Mouse (Mus musculus): ENCODE results near the gene Vmn1r11. TPM values are rescaled to one million over a fixed set of nuclear protein-coding genes. Genes with fewer than 3 reads are reported as not detected.

Gene Vmn1r11
- total RNA-seq (2021) = not detected

DNA sequence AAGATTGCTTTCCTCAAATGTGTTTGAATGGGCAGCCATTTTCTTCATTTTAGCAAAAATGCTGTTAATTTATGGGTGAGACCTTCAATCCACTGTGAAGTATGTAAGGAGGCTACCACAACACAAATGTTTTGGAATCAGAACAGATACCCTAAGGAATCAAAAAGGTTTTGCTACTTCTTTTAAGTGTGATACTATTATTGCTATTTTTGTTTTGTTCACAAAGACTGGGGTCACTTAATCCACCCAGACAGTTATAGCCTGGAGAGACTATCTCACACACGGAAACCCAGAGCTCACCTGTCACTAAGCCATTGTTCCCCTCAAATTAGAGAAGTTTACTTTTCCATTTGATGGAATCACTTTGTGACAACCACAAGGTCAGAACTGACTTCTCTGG lies at the start of gene Vmn1r11:
TSS of gene Vmn1r11 (plus strand) at position 301 of the 400 bp plus-strand sequence.
- intact Hi-C loops (cut with DNase I) = no loop called here
- DNase-seq (ENCODE audit: low spot score) = no peak

DNA sequence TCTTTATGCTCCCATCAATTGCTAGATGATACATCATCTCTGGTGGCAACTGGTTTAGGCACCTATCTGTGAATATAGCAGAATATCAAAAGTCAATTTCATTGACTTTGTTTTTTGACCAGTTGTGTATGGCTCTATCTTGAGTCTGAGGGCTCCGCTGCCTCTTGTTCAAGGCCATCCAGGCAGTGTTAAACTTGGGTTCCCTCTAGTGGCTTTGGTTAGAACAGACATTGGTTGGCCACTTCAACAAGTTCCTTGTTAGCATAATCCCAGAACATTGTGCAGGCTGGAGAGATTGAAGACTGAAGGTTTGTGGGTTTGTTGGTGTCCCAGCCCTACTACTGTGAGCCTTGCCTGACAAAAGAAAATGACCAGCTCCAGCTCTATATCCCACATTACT lies 26.9 kb upstream of the Vmn1r11 start:
- intact Hi-C loops (cut with DNase I) = no loop called here

DNA sequence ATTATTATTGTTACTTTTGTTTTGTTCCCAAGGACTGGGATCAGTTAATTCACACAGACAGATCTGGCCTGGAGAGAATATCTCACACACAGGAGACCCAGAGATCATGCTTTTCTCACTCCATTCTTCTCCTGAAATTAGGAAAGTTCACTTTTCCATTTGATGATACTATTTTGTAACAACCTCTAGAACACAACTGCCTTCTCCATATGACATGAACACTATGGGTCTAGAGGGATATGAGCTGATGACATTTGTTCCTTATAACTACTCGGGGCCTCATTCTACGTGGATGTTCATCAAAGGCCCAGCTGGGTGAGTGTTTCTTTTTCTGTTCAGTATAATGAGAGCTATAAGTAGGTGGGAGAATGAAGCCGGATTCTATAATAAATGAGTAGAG lies 24.1 kb upstream of the Vmn1r11 start, which contains the start of gene Vmn1r10:
TSS of gene Vmn1r10 (plus strand) at position 301 of the 400 bp plus-strand sequence.
- intact Hi-C loops (cut with DNase I) = no loop called here
- DNase-seq (ENCODE audit: low spot score) = no peak

More for the DNA sequence above, 26.9 kb upstream of the Vmn1r11 start:
- DNase-seq (ENCODE audit: low spot score) = no peak

DNA sequence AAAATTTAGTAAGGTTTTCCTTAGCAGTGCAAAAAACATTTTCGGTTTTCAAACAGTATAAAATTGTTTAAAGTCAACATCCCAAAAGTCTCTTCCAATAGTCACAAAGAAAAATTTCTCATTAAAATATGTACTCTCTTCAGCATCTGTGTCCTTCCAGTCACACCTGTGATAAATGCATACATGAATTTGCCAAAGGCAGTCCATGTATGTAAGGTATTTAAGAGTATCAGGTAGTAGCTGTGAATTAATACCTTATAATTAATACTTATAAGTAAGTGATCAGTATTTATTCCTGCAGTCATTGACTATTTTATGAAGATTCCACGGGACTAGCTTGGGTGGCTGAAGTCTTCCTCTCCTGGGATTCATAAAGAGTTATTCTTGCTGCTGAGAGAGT lies 23.4 kb downstream of the Vmn1r11 start, which contains the start of gene Vmn1r12:
TSS of gene Vmn1r12 (plus strand) at position 301 of the 400 bp plus-strand sequence.
- intact Hi-C loops (cut with DNase I) = no loop called here
- DNase-seq (ENCODE audit: low spot score) = no peak

Other genes with a start within 250 kb of the Vmn1r11 start
- gene Nt5c3, start 209.5 kb upstream of the Vmn1r11 start, total RNA-seq (2021) = 10 to 100 TPM; 67.5 to 75.9 TPM
- gene Vmn1r4, start 209.4 kb upstream of the Vmn1r11 start, total RNA-seq (2021) = under 1 TPM in 1 of 2 experiments, not detected in 1; 0.21 TPM
- gene Vmn1r5, start 163.2 kb upstream of the Vmn1r11 start, total RNA-seq (2021) = not detected
- gene Vmn1r6, start 136.2 kb upstream of the Vmn1r11 start, total RNA-seq (2021) = not detected
- not detected for gene Vmn1r7, start 108.1 kb upstream of the Vmn1r11 start, total RNA-seq (2021)
- not detected for gene Vmn1r8, start 101.2 kb upstream of the Vmn1r11 start, total RNA-seq (2021)
- gene Vmn1r9, start 66.7 kb upstream of the Vmn1r11 start, total RNA-seq (2021) = not detected
- gene Vmn1r10, start 24.0 kb upstream of the Vmn1r11 start, total RNA-seq (2021) = not detected
- not detected for gene Vmn1r12, start 23.5 kb downstream of the Vmn1r11 start, total RNA-seq (2021)
- not detected for gene Vmn1r13, start 69.8 kb downstream of the Vmn1r11 start, total RNA-seq (2021)
- gene Vmn1r14, start 98.2 kb downstream of the Vmn1r11 start, total RNA-seq (2021) = not detected
- not detected for gene Vmn1r15, start 124.5 kb downstream of the Vmn1r11 start, total RNA-seq (2021)
- not detected for gene Vmn1r16, start 196.0 kb downstream of the Vmn1r11 start, total RNA-seq (2021)
- not detected for gene Vmn1r17, start 230.3 kb downstream of the Vmn1r11 start, total RNA-seq (2021)

All from heart, postnatal 25 days (tissue).